Mouse (Mus musculus) G1E (cell line): ENCODE data around the gene Ybx1. TPM values are rescaled to one million over a fixed set of nuclear protein-coding genes. Genes with fewer than 3 reads are reported as not detected.

ENCODE experiments used
- ATAC-seq: 2 replicates; pipeline ENCODE4 v1.8.0; 2016; ENCODE audit warnings: mild to moderate bottlenecking; ENCODE audit not compliant: insufficient number of reproducible peaks, poor library complexity, low FRiP score, severe bottlenecking; ENCODE audit errors: extremely low read depth
- DNase-seq: peaks from one replicate; pipeline ENCODE4 v3.0.0; 2012; ENCODE audit warnings: low spot score
- H3K27me3 ChIP-seq: 2 replicates; pipeline ENCODE4 v1.6.1; 2012; ENCODE audit warnings: mild to moderate bottlenecking, low read length, inconsistent platforms; ENCODE audit not compliant: insufficient read depth
- H3K36me3 ChIP-seq: replicated peaks from 2 replicates; pipeline ENCODE3; 2012; ENCODE audit warnings: mild to moderate bottlenecking, inconsistent platforms
- H3K4me1 ChIP-seq: 2 replicates; pipeline ENCODE4 v1.6.1; 2012; ENCODE audit warnings: low read depth, low read length, inconsistent platforms, mixed read lengths; ENCODE audit not compliant: insufficient read depth
- H3K4me3 ChIP-seq: 2 replicates; pipeline ENCODE4 v1.5.1; 2012; ENCODE audit warnings: low read depth, mild to moderate bottlenecking, inconsistent platforms, low read length, moderate library complexity, mixed read lengths
- H3K9me3 ChIP-seq: replicated peaks from 2 replicates; pipeline ENCODE4 v1.6.1; 2012; ENCODE audit warnings: inconsistent platforms
- CTCF ChIP-seq: IDR thresholded peaks from 2 replicates; pipeline ENCODE4 v1.5.1; 2012; ENCODE audit warnings: low read depth, low read length, inconsistent platforms, mixed read lengths
- GATA1 ChIP-seq: IDR thresholded peaks from 2 replicates; pipeline ENCODE4 v1.6.1; 2012; ENCODE audit warnings: borderline replicate concordance, low read length, inconsistent platforms, mixed read lengths
- GATA2 ChIP-seq: IDR thresholded peaks from 2 replicates; pipeline ENCODE4 v1.6.1; 2012; ENCODE audit warnings: low read depth, low read length, inconsistent platforms, borderline replicate concordance
- POLR2AphosphoS5 ChIP-seq: IDR thresholded peaks from 2 replicates; pipeline ENCODE4 v1.6.1; 2012; ENCODE audit warnings: low read depth, low read length, inconsistent platforms; ENCODE audit not compliant: insufficient replicate concordance
- TAL1 ChIP-seq: conservative IDR thresholded peaks from 2 replicates; pipeline ENCODE4 v1.6.1; 2012; ENCODE audit warnings: low read depth, low read length, inconsistent platforms, mixed read lengths
- polyA plus RNA-seq: library from polyadenylated mRNA; stranded (reverse); fragments of >175 nt; gene quantifications from 2 replicates; pipeline ENCODE4 v1.2.3, GENCODE M21; 2012
- total RNA-seq, 2 experiments: library from RNA; stranded (forward) in 1 of 2; stranded (reverse) in 1 of 2; fragments of 200-1000 nt in 1 of 2; fragments of >200 nt in 1 of 2; fragmentation: Nextera tagmentation in 1 of 2; gene quantifications; 2 replicates each; pipeline ENCODE4 v1.2.3; 2014 to 2017

Ybx1 gene
- total and polyA plus RNA-seq, 3 experiments, result 1,332 to 2,579 (median 2,303) TPM

GRCm38 (mm10) chr4:119259344-119260254 lies 34.8 kb downstream of the Ybx1 start:
- no peak overlapping the region for H3K4me3 ChIP-seq
- H3K27me3 ChIP-seq, result peaks cover 58% of the 10 kb centered on the region
- no peak for TF ChIP-seq GATA2
- no peak for TF ChIP-seq TAL1
- no peak for TF ChIP-seq GATA1
- TF ChIP-seq POLR2AphosphoS5, result no peak
- TF ChIP-seq CTCF, result no peak
- ATAC-seq, result no peak
- DNase-seq, result no peak
- peaks cover 8% of the 10 kb centered on the region for H3K4me1 ChIP-seq
- no peaks in the 10 kb centered on the region for H3K9me3 ChIP-seq
- H3K36me3 ChIP-seq, result no peaks in the 10 kb centered on the region

GRCm38 (mm10) chr4:119257083-119257482 lies 37.3 kb downstream of the Ybx1 start:
- Histone ChIP-seq H3K27me3 (peaks cover 74% of the 10 kb centered on the region), H3K36me3 (no peaks in the 10 kb centered on the region), H3K4me1 (peaks cover 10% of the 10 kb centered on the region), H3K4me3 (no peak overlapping the region), H3K9me3 (no peaks in the 10 kb centered on the region)
- DNase-seq, result no peak
- no peak for ATAC-seq
- no peak for TF ChIP-seq GATA1
- no peak for TF ChIP-seq GATA2
- no peak for TF ChIP-seq POLR2AphosphoS5
- no peak for TF ChIP-seq TAL1
- no peak for TF ChIP-seq CTCF

GRCm38 (mm10) chr4:119255351-119255750 lies 39.1 kb downstream of the Ybx1 start, which contains the start of gene Cldn19:
TSS of gene Cldn19 (plus strand) at chr4:119255414.
- DNase-seq, result no peak
- Histone ChIP-seq H3K4me3 (no peak within 1 kb of the TSS), H3K36me3 (no peaks in the 10 kb centered on the region), H3K27me3 (peaks cover 72% of the 10 kb centered on the region), H3K9me3 (no peaks in the 10 kb centered on the region), H3K4me1 (peaks cover 10% of the 10 kb centered on the region)
- no peak for ATAC-seq
- TF ChIP-seq GATA2 (no peak), CTCF (no peak), TAL1 (no peak)

GRCm38 (mm10) chr4:119254012-119254618 lies 40.3 kb downstream of the Ybx1 start:
- no peak for ATAC-seq
- H3K36me3 ChIP-seq, result no peaks in the 10 kb centered on the region
- H3K27me3 ChIP-seq, result peaks cover 68% of the 10 kb centered on the region
- no peaks in the 10 kb centered on the region for H3K9me3 ChIP-seq
- DNase-seq, result no peak
- H3K4me3 ChIP-seq, result no peak overlapping the region
- no peak for TF ChIP-seq GATA1
- no peak for TF ChIP-seq CTCF
- H3K4me1 ChIP-seq, result peaks cover 10% of the 10 kb centered on the region

- Histone ChIP-seq H3K27me3 (peaks cover 57% of the 10 kb centered on the region), H3K9me3 (no peaks in the 10 kb centered on the region), H3K4me3 (no peak overlapping the region), H3K4me1 (peaks cover 9% of the 10 kb centered on the region), H3K36me3 (peaks cover 12% of the 10 kb centered on the region)
- ATAC-seq (no peak), DNase-seq (no peak)
- no peak for TF ChIP-seq CTCF
- no peak for TF ChIP-seq GATA2
- TF ChIP-seq GATA1, result no peak
- no peak for TF ChIP-seq POLR2AphosphoS5
- TF ChIP-seq TAL1, result no peak
Observed at GRCm38 (mm10) chr4:119252025-119252808, 42.2 kb downstream of the Ybx1 start.

GRCm38 (mm10) chr4:119248407-119248965 lies 45.9 kb downstream of the Ybx1 start:
- Histone ChIP-seq H3K4me3 (no peak overlapping the region), H3K9me3 (no peaks in the 10 kb centered on the region), H3K36me3 (peaks cover 47% of the 10 kb centered on the region), H3K27me3 (peaks cover 25% of the 10 kb centered on the region), H3K4me1 (0 out of 2 replicates have a peak, but pooled peaks cover 2% of the 10 kb centered on the region)
- DNase-seq (no peak), ATAC-seq (no peak)
- TF ChIP-seq CTCF (no peak), GATA2 (no peak), POLR2AphosphoS5 (no peak), TAL1 (no peak), GATA1 (no peak)
